Mouse (Mus musculus) retina, embryonic 14.5 days (tissue): ENCODE measurements at regions not wholly inside any gene's neighbourhood (a gene's known extent, or its start where the extent isn't known, plus 50 kb on each side); places are given as distances from the start of the nearest gene placed in this dataset.
"Not testable (repeated sequence)": the region's sequence is repeated elsewhere in the genome, so short reads cannot be mapped to it uniquely, and the experiment has no call there.

Source experiments
- DNase-seq: peaks from one replicate; pipeline ENCODE4 v3.0.0-alpha.2; 2015; ENCODE audit warnings: low spot score

- no peak for DNase-seq
Measured at GRCm38 (mm10) chr3:16130385-16130784, 124.1 kb upstream of the Gm5150 start.

- DNase-seq = not testable (repeated sequence)
Measured at GRCm38 (mm10) chr3:16125346-16125915, 119.2 kb upstream of the Gm5150 start.

GRCm38 (mm10) chr3:16115944-16116343 lies 109.7 kb upstream of the Gm5150 start:
- DNase-seq = no peak

- DNase-seq = no peak
Measured at GRCm38 (mm10) chr3:16107492-16107891, 101.3 kb upstream of the Gm5150 start.

- DNase-seq = no peak
Measured at GRCm38 (mm10) chr3:16105080-16105479, 98.8 kb upstream of the Gm5150 start.

GRCm38 (mm10) chr3:16103180-16103579 lies 96.9 kb upstream of the Gm5150 start:
- DNase-seq = no peak

GRCm38 (mm10) chr3:16086550-16086949 lies 80.3 kb upstream of the Gm5150 start:
- DNase-seq = peak; percentile 67

- no peak for DNase-seq
Measured at GRCm38 (mm10) chr3:16085288-16085687, 79.1 kb upstream of the Gm5150 start.

GRCm38 (mm10) chr3:16079178-16079577 lies 72.9 kb upstream of the Gm5150 start:
- no peak for DNase-seq

- DNase-seq = no peak
Measured at GRCm38 (mm10) chr3:16071906-16072305, 65.7 kb upstream of the Gm5150 start.

- no peak for DNase-seq
Measured at GRCm38 (mm10) chr3:16070963-16071362, 64.7 kb upstream of the Gm5150 start.

- not testable (repeated sequence) for DNase-seq
Measured at GRCm38 (mm10) chr3:16057709-16058108, 51.5 kb upstream of the Gm5150 start.
